Mouse (Mus musculus): ENCODE measurements at regions not wholly inside any gene's neighbourhood (a gene's known extent, or its start where the extent isn't known, plus 50 kb on each side); places are given as distances from the start of the nearest gene placed in this dataset.

DNA sequence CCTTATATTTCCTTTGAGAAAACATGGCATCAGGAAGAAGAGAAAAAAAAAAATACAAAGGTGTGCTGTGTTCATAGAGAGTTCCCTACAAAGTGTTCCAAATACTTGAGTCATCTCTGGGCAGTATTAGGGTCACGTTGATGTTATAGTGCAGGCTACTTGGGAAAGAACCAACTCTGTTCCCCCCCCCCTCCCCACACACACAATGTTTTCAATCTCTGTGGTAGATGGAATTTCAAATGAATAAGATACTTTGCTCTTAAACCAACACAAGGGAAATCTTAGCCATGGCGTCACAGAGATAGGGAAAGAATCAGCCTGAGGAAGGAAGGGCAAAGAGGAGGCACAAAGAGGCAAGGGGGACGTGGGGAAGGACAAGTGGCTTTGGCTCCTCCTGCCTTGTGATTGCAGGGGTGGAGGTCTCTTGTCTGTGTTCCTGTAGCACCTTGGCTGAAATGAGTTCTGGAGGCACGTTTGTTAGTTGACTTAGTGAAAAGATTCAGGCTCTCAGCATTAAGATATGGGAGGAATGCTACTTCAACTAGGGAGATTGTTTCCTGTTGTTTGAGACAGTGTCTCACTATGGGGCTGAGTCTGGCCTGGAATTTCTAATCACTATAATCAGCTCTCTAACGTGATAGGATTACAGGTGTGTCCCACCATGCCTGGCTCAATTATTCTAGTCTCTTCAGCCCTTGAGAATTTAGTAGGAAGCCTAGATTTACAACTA lies 139.7 kb downstream of the Btg1 start:
- ATAC-seq, result no peak
- H3K4me1 ChIP-seq (ENCODE audit: control insufficient read depth, insufficient read depth, low read length), result peaks cover 4% of the 10 kb centered on the region; the same call in 1 of the 2 replicates
- no peaks in the 10 kb centered on the region for H3K27me3 ChIP-seq (replicated peaks; ENCODE audit: control insufficient read depth, insufficient read depth, low read length)
- WGBS, result 46% methylated on average over 5 of the region's 5 CpGs
- H3K9ac ChIP-seq (ENCODE audit: low read depth, low read length), result no peak overlapping the region
- H3K9me3 ChIP-seq (ENCODE audit: control insufficient read depth, low read length), result no peaks in the 10 kb centered on the region
- no peak overlapping the region for H3K27ac ChIP-seq (ENCODE audit: low read length)
- no peak overlapping the region for H3K4me2 ChIP-seq (ENCODE audit: low read depth, low read length)
- H3K36me3 ChIP-seq (ENCODE audit: control insufficient read depth, insufficient read depth, low read length), result no peaks in the 10 kb centered on the region
- H3K4me3 ChIP-seq (ENCODE audit: low read length), result no peak overlapping the region

DNA sequence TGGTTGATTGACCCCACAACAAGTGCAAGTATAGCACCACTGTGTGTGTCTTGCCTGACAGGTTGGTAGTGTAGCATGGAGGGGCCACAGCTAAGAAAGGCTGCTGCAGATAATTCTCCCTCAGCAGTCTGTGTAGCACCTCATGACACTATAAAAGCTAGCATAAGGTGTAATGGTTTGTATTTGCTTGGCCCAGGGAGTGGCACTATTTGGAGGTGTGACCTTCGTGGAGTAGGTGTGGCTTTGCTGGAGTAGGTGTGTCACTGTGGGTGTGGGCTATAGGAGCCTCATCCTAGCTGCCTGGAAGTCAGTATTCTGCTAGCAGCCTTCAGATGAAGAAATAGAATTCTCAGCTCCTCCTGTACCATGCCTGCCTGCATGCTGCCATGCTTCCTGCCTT lies 140.5 kb downstream of the Btg1 start:
- peak; percentile 65 for ATAC-seq
- Histone ChIP-seq H3K9me3 (ENCODE audit: control insufficient read depth, low read length) (no peaks in the 10 kb centered on the region), H3K4me1 (ENCODE audit: control insufficient read depth, insufficient read depth, low read length) (no peaks in the 10 kb centered on the region; the same call in 1 of the 2 replicates), H3K9ac (ENCODE audit: low read depth, low read length) (no peak overlapping the region), H3K27ac (ENCODE audit: low read length) (no peak overlapping the region), H3K36me3 (ENCODE audit: control insufficient read depth, insufficient read depth, low read length) (no peaks in the 10 kb centered on the region), H3K4me3 (ENCODE audit: low read length) (no peak overlapping the region), H3K27me3 (replicated peaks; ENCODE audit: control insufficient read depth, insufficient read depth, low read length) (no peaks in the 10 kb centered on the region), H3K4me2 (ENCODE audit: low read depth, low read length) (no peak overlapping the region)
- 65% methylated on average over 1 of the region's 1 CpGs for WGBS

GRCm38 (mm10) chr10:96761601-96762000 lies 144.8 kb downstream of the Btg1 start:
- Histone ChIP-seq H3K9ac (ENCODE audit: low read depth, low read length) (no peak overlapping the region), H3K36me3 (ENCODE audit: control insufficient read depth, insufficient read depth, low read length) (no peaks in the 10 kb centered on the region)
- no peak for ATAC-seq

GRCm38 (mm10) chr10:96765626-96766025 lies 148.8 kb downstream of the Btg1 start:
- no peak overlapping the region for H3K27ac ChIP-seq (ENCODE audit: low read length)
- H3K4me2 ChIP-seq (ENCODE audit: low read depth, low read length), result no peak overlapping the region
- H3K9me3 ChIP-seq (ENCODE audit: control insufficient read depth, low read length), result no peaks in the 10 kb centered on the region
- H3K4me3 ChIP-seq (ENCODE audit: low read length), result no peak overlapping the region
- 92% methylated on average over 5 of the region's 5 CpGs for WGBS
- H3K4me1 ChIP-seq (ENCODE audit: control insufficient read depth, insufficient read depth, low read length), result peaks cover 3% of the 10 kb centered on the region; the same call in 1 of the 2 replicates
- no peak overlapping the region for H3K9ac ChIP-seq (ENCODE audit: low read depth, low read length)
- no peak for ATAC-seq
- H3K27me3 ChIP-seq (replicated peaks; ENCODE audit: control insufficient read depth, insufficient read depth, low read length), result no peaks in the 10 kb centered on the region
- no peaks in the 10 kb centered on the region for H3K36me3 ChIP-seq (ENCODE audit: control insufficient read depth, insufficient read depth, low read length)

More at GRCm38 (mm10) chr10:96761601-96762000, 144.8 kb downstream of the Btg1 start:
- Histone ChIP-seq H3K4me1 (ENCODE audit: control insufficient read depth, insufficient read depth, low read length) (no peaks in the 10 kb centered on the region; the same call in 1 of the 2 replicates), H3K9me3 (ENCODE audit: control insufficient read depth, low read length) (no peaks in the 10 kb centered on the region), H3K4me3 (ENCODE audit: low read length) (no peak overlapping the region), H3K27ac (ENCODE audit: low read length) (no peak overlapping the region), H3K27me3 (replicated peaks; ENCODE audit: control insufficient read depth, insufficient read depth, low read length) (no peaks in the 10 kb centered on the region), H3K4me2 (ENCODE audit: low read depth, low read length) (no peak overlapping the region)
- WGBS, result 91% methylated on average over 8 of the region's 8 CpGs

DNA sequence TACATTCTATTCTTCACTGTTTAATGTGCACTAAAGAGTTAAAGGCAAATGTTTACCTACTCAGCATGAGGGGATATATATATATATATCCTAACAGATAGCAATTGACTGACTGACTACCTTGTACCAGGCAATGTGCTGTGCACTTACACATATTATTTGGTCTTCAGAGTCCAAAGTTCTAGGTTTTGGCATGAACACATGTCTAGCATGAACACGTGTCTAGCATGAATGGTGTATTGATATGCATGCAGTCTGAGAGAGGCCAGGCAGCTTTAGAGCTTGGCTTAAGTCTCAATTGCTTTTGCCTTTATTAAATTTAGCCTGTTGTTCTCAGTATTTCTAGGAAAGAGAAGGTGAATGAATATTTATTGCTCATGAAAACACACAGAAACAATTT lies 161.4 kb downstream of the Btg1 start:
- ATAC-seq, result no peak
- H3K4me1 ChIP-seq (ENCODE audit: control insufficient read depth, insufficient read depth, low read length), result no peaks in the 10 kb centered on the region
- H3K4me2 ChIP-seq (ENCODE audit: low read depth, low read length), result no peak overlapping the region
- H3K36me3 ChIP-seq (ENCODE audit: control insufficient read depth, insufficient read depth, low read length), result no peaks in the 10 kb centered on the region
- no peaks in the 10 kb centered on the region for H3K9me3 ChIP-seq (ENCODE audit: control insufficient read depth, low read length)
- WGBS, result 78% methylated on average over 1 of the region's 1 CpGs
- H3K27ac ChIP-seq (ENCODE audit: low read length), result no peak overlapping the region
- H3K4me3 ChIP-seq (ENCODE audit: low read length), result no peak overlapping the region
- no peak overlapping the region for H3K9ac ChIP-seq (ENCODE audit: low read depth, low read length)
- no peaks in the 10 kb centered on the region for H3K27me3 ChIP-seq (replicated peaks; ENCODE audit: control insufficient read depth, insufficient read depth, low read length)

DNA sequence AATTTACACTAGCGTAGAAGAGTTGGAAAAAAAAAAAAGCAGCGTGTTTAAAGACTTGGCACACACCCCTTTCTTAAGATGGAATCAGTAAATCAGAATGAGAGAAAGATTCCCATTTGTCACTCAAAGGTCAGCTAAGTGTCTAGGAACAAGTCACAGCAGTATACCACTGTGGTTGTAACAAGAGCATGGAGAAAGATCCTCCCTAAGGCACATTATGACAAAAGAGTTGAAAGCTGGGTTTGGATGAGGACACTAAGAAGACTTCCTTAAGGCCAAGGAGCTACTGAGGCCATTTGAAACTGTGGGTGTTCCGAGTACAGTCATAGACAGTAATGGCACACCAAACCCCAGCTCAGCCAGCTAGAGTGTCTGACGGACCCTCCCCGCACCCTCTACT lies 167.2 kb downstream of the Btg1 start:
- no peaks in the 10 kb centered on the region for H3K27me3 ChIP-seq (replicated peaks; ENCODE audit: control insufficient read depth, insufficient read depth, low read length)
- WGBS, result 87% methylated on average over 5 of the region's 5 CpGs

DNA sequence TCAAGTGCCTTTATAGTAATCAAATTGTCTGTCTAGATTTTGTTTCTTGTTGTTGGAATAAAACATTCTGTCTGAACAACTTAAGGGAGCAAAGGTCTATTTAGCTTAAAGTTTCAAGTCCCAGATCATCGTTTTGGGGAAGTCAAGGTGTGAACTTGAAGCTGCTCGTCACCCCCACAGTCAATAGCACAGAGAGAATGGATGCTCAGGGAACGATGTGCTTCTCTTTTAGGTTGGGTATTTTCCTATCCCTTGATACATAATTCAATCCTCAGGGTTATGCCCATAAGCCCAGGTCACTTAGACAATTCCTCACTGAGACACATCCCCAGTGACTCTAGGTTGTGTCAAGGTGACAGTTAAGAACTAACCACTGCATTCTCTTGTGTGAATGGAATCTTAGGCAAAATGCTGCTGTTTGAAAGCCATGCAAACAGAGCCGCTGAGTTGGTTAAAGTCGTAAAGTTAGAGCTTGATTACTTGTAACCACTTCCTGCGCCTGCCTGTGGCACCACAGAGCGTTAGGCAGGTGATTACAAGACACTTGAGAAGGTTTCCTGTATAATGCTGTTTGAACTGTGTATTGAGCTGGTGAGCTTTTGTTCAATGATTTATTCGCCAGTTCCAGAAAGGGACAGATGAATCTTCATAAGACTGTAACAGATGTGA lies 170.2 kb downstream of the Btg1 start:
- H3K4me1 ChIP-seq (ENCODE audit: control insufficient read depth, insufficient read depth, low read length), result no peaks in the 10 kb centered on the region
- ATAC-seq, result no peak
- H3K27ac ChIP-seq (ENCODE audit: low read length), result no peak overlapping the region
- no peaks in the 10 kb centered on the region for H3K36me3 ChIP-seq (ENCODE audit: control insufficient read depth, insufficient read depth, low read length)
- H3K4me2 ChIP-seq (ENCODE audit: low read depth, low read length), result no peak overlapping the region
- no peak overlapping the region for H3K4me3 ChIP-seq (ENCODE audit: low read length)
- no peaks in the 10 kb centered on the region for H3K27me3 ChIP-seq (replicated peaks; ENCODE audit: control insufficient read depth, insufficient read depth, low read length)
- H3K9ac ChIP-seq (ENCODE audit: low read depth, low read length), result no peak overlapping the region
- WGBS, result 59% methylated on average over 8 of the region's 8 CpGs
- H3K9me3 ChIP-seq (ENCODE audit: control insufficient read depth, low read length), result no peaks in the 10 kb centered on the region

More for the DNA sequence above, 167.2 kb downstream of the Btg1 start:
- H3K4me3 ChIP-seq (ENCODE audit: low read length), result no peak overlapping the region
- H3K4me2 ChIP-seq (ENCODE audit: low read depth, low read length), result no peak overlapping the region
- no peak overlapping the region for H3K9ac ChIP-seq (ENCODE audit: low read depth, low read length)
- no peak for ATAC-seq
- no peaks in the 10 kb centered on the region for H3K9me3 ChIP-seq (ENCODE audit: control insufficient read depth, low read length)
- no peaks in the 10 kb centered on the region for H3K4me1 ChIP-seq (ENCODE audit: control insufficient read depth, insufficient read depth, low read length)
- H3K27ac ChIP-seq (ENCODE audit: low read length), result no peak overlapping the region
- H3K36me3 ChIP-seq (ENCODE audit: control insufficient read depth, insufficient read depth, low read length), result no peaks in the 10 kb centered on the region

DNA sequence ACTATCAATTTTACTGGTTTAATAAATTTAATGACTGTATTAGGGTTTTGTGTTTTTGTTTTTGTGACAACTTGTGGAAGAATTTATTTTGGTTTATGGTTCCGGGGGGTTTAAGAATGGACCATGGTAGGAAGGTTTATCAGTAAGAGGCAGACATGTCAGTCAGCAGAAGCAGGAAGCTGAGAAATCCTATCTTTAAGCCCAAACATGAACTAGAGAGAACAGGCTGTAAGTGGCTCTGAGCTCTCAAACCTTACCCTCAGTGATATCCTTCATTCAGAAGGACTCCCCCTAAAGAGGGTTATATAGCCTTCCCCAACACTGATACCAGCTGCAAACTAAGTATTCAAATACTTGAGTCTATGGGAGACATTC lies 170.8 kb downstream of the Btg1 start:
- H3K9me3 ChIP-seq (ENCODE audit: control insufficient read depth, low read length), result no peaks in the 10 kb centered on the region
- H3K9ac ChIP-seq (ENCODE audit: low read depth, low read length), result no peak overlapping the region
- H3K4me2 ChIP-seq (ENCODE audit: low read depth, low read length), result no peak overlapping the region
- H3K4me1 ChIP-seq (ENCODE audit: control insufficient read depth, insufficient read depth, low read length), result no peaks in the 10 kb centered on the region
- H3K36me3 ChIP-seq (ENCODE audit: control insufficient read depth, insufficient read depth, low read length), result no peaks in the 10 kb centered on the region
- 68% methylated on average over 1 of the region's 1 CpGs for WGBS
- no peak overlapping the region for H3K27ac ChIP-seq (ENCODE audit: low read length)
- no peak for ATAC-seq
- H3K27me3 ChIP-seq (replicated peaks; ENCODE audit: control insufficient read depth, insufficient read depth, low read length), result no peaks in the 10 kb centered on the region
- H3K4me3 ChIP-seq (ENCODE audit: low read length), result no peak overlapping the region

DNA sequence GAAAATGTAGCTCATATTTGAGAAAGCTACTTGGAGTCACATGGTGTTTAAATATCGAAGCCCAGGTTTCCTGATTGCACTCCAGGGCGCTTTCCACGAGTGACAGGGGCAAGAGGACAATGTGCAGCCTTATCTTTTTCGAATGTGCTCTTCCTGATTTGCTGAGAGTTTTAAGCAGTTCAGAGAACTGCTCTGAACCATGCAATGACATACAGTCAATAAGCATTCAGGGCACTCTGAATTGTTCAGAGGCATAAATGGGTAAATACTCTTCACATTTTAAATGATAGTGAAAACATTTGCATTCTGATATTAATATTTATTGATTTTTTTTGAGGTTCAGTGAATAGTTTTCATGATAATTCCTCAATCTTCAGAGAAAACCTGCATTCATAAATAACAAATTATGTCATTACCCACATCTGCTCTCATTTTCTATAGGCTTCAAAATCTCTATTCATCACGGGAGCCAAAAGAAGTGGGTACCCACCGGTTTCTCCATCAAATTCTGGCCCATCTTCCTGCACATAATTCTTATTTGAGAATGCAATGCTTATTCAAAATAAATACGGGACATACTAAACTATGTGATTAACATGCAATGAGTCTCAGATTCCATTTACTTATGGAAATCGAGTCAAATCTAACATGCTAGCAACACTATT lies 171.7 kb downstream of the Btg1 start:
- Histone ChIP-seq H3K4me3 (ENCODE audit: low read length) (no peak overlapping the region), H3K27me3 (replicated peaks; ENCODE audit: control insufficient read depth, insufficient read depth, low read length) (no peaks in the 10 kb centered on the region), H3K9ac (ENCODE audit: low read depth, low read length) (no peak overlapping the region), H3K27ac (ENCODE audit: low read length) (no peak overlapping the region), H3K4me1 (ENCODE audit: control insufficient read depth, insufficient read depth, low read length) (no peaks in the 10 kb centered on the region), H3K9me3 (ENCODE audit: control insufficient read depth, low read length) (no peaks in the 10 kb centered on the region), H3K36me3 (ENCODE audit: control insufficient read depth, insufficient read depth, low read length) (no peaks in the 10 kb centered on the region), H3K4me2 (ENCODE audit: low read depth, low read length) (no peak overlapping the region)
- 72% methylated on average over 8 of the region's 8 CpGs for WGBS
- ATAC-seq, result no peak
